Mouse (Mus musculus): Measurements from ENCODE around the gene Ecel1.

The Ecel1 gene

DNA sequence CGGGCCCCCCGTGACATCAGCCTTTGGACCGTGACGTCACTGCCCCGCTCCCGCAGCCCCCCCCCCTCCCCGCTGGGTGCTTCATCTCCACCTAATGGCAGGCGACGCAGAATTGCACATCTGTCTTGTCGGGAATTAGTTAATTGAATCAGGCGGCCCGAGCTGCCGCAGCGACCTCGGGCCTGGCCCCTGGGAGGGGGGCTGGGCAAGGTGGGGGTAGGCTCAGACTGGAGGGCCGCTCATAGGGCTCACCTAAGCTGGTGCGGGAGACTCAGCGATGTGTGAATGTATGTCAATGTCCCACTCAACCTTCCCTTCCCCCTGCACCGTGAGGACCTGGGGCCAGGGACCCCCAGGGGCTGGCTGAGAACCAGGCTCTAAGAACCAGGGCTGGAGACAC lies 14.1 kb upstream of the Ecel1 start:
- DNase-seq (ENCODE audit: low spot score), result no peak

DNA sequence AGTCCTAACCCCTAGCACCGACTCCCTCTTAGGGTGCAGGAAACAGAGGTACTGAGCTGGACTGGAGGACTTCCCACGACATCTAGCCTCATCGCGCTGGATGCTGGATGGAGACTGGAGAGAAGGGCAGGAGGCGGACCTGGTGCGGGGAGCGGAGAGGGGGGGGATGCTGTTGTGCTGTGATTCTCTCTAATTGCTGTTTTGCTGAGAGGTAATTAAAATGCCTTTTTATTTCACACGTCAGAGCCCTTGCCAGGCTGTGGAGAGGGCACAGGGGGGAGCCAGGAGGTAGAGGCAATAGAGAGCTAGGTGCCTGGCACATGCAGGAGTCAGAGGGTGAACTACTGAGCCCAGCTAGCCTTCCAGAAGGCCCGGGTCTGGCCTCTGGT lies 8.5 kb upstream of the Ecel1 start:
- DNase-seq (ENCODE audit: low spot score), result no peak

DNA sequence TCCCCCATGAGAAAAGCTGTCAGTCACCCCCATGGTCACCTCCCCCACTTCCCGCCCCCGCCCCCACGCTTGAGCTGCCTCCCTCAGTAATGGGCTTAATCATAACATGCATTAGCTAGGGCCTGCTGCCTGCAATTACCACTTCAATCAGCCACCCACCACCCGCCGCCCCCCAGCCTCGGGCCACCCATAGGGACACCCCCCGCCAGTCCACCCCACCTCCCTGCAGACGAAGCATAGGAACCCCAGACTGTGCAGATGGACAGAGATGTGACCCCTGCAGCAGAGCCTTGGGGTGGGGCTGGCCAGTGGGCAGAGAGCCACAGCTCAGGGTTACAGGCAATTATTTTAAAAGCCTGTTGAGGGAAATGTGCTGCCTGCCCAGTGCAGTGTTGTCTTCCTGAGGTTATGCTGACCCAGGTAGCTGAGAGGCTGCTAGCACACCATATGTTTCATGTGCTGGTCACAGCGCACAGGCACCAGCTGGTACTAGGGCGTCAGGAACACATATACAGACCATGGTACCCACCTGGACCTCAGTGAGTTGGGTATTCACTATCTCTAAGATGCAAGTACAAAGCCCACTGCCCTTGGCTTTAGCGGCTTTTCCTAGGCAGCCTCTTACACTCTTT lies 8.0 kb upstream of the Ecel1 start:
- no peak for DNase-seq (ENCODE audit: low spot score)

DNA sequence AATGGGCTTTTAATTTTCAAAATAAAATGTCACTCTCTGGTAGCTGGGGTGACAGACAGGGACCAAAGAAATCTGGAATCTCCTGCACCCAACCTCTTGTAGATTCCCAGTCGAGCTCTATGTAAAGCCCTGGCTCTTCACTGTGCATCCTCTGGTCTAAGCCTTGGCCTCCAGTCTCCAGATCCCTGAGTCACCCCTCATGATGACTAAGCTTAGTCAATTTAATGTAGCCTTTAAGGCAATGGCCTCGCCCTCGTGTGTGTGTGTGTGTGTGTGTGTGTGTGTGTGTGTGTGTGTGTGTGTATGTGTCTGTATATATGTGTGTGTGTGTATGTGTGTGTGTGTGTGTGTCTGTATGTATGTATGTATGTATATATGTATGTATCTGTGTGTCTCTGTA lies 3.1 kb upstream of the Ecel1 start:
- DNase-seq (ENCODE audit: low spot score), result no peak

DNA sequence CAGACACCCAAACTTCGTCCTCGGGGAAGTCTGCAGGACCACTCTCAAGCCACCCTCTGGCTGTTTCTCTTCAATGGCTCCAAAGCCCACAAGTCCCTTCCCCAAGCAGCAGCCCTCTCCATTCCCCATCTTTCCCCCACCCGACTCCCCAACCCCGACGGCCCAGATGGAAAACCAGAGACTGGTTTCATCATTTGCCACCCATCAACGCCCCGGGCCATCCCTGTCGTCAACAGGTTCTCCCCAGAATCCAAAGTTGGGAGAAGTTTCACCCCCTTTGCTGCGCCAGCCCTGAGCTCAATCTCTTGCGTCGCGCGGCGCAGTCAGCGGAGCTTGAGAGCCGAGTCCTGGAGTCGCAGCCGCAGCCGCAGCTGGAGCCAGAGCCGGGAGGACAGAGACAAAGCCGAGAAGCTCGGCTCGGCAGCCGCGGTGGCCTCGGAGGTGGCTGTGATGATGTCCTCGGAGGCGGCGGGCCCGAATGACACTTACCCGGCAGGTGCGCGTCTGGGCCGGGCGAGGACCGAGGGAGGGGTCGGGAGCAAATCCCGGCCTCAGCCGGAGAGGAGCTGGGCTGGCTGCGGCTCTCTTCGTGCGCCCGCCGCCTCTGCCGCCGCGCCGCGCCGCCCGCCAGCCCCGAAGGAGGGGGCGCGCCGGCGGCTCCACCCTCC lies 656 bp downstream of the Ecel1 start:
- no peak for DNase-seq (ENCODE audit: low spot score)

GRCm38 (mm10) chr1:87154501-87155120 lies 1.7 kb downstream of the Ecel1 start:
- no peak for DNase-seq (ENCODE audit: low spot score)

- DNase-seq (ENCODE audit: low spot score), result no peak
Observed at GRCm38 (mm10) chr1:87153776-87154500, 2.4 kb downstream of the Ecel1 start.

- DNase-seq (ENCODE audit: low spot score), result no peak
Observed at GRCm38 (mm10) chr1:87151286-87151685, 5.0 kb downstream of the Ecel1 start.

GRCm38 (mm10) chr1:87149422-87149821 lies 6.9 kb downstream of the Ecel1 start:
- no peak for DNase-seq (ENCODE audit: low spot score)

DNA sequence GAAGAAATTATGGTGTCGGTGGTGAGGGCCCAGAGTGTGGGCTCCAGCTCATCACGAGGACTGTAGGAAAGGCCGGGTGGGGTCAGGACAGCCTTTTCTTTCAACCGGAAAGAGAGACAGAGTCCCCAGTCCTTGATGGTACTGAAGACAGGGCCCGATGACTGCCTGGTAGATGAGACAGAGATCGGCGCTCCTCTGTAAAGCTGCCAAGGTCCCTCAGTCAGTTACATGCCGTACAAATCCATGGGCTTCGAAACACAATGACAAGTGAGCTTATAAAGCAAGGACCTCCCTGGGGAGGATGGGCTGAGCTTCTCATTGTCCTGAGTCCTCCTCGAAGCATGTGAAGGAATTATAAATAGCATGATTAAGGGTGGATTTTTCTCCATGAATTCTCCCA lies 13.2 kb downstream of the Ecel1 start:
- no peak for DNase-seq (ENCODE audit: low spot score)

- peak; percentile 39 for DNase-seq (ENCODE audit: low spot score)
Observed at GRCm38 (mm10) chr1:87142456-87142855, 13.9 kb downstream of the Ecel1 start.

- DNase-seq (ENCODE audit: low spot score), result no peak
Observed at GRCm38 (mm10) chr1:87141550-87141949, 14.8 kb downstream of the Ecel1 start.

DNA sequence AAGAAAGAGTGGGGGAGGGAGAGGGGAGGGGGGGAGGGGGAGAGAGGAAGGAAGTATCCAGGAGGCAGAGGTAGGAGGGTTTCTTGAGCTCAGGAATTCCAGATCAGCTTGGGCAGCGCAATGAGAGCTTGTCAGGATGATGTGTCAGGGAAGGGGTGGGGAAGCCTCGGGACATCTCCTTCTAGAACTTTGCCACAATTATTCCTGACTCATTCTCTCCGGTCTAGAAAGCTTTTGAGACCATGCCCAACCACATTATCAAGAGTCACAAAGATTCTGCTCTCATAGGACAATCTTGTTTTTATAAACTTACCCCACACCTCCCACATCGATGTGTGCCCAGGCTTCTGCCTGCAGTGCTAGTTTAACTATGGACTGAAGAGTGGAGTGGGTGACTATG lies 24.5 kb downstream of the Ecel1 start:
- DNase-seq (ENCODE audit: low spot score), result no peak

DNA sequence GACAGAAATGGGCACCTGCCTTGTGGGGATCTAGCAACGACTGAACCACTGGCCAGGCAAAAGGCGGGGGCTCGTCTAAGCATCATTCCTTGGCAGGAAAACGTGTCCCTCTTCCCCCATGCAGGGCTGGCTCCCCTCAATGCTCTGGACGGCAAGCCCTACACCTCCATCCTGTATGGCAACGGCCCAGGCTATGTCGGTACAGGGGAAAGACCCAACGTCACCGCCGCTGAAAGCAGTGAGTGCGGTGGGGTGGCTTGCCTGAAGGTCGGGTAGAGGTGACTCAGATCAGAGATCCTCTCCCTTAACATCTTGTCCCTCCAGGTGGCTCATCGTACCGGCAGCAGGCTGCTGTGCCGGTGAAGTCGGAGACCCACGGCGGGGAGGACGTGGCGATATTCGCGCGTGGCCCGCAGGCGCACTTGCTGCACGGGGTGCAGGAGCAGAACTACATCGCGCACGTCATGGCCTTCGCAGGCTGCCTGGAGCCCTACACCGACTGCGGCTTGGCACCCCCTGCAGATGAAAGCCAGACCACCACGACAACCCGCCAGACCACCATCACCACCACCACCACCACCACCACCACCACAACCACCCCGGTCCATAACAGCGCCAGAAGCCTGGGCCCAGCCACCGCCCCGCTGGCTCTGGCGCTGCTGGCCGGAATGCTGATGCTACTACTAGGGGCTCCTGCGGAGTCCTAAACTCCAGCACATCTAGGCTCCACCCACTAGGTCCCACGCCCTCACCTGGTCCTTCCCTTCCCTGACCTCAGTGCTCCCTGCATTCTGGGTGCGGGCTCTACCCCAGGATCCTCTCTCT lies 28.9 kb downstream of the Ecel1 start:
- DNase-seq (ENCODE audit: low spot score), result no peak

- DNase-seq (ENCODE audit: low spot score), result no peak
Observed at GRCm38 (mm10) chr1:87124673-87125072, 31.6 kb downstream of the Ecel1 start, which contains the start of gene Akp3. Akp3 (plus strand) TSS chr1:87124973.

DNA sequence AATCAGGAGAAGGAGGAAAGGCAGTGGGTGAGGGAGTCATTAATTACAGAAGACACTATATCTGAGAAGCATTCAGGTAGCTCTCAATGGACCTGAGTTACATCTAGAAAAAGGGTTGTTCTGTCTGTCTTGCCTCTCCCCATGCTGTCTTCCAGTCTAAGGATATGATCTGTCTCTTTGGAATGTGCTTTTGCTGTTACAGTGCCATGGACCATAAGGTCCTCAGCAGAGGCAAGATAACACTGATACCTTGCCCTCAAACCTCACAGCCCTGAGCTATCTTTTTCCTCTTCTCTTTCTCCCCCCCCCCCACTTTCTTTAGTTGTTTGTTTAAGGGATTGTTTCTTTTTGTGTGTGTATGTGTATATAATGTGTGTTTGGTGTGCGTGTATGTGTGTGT lies 41.5 kb downstream of the Ecel1 start:
- DNase-seq (ENCODE audit: low spot score), result no peak

DNA sequence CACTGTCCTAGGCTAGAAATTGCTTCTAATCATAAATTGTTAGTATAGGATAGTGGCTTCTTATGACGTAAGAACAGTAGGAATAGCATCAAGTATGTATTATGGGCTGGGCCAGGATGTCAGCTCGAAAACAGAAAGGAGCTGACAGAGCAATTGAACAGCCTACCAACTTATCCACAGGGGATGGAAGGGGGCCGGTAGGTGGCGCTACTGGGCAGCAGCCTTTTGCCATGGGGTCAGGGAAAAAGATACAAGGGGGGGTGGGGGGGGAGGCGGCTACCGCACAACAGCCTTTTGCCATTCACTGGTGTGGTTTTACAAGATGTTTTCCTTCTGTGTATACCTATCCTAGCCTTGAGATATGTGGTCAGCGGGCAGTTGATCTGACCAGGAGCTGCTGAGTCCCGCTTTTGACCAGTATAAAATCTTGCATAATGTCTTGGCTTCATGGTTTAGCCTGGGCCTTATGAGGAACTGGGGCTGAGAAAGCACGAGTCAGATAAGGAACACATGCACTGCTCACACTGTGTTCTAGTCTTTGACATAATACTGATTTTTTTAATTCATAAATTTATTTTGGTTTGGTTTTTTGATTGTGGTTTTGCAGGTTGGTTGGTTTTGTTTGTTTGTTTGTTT lies 44.5 kb downstream of the Ecel1 start:
- peak; percentile 81 for DNase-seq (ENCODE audit: low spot score)

DNA sequence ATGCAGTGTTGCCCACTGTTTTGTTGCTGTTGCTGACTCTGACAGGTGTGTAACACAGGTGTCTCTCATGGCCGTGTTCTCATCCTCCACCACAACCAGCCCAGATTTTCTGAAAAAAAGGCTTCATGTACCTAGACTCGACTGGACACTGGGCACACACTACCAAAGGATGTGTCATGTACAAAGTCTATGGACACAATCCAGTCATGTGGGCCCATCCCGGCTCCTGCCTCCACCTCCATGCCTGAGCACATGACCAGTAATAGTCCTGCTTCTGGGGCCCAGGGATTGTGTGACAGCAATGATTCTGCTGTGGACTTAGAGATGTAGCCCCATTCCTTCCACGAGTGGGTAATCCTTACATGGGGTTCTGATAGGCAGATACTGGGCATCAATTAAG lies 47.8 kb downstream of the Ecel1 start:
- no peak for DNase-seq (ENCODE audit: low spot score)

GRCm38 (mm10) chr1:87106536-87106935 lies 49.8 kb downstream of the Ecel1 start:
- DNase-seq (ENCODE audit: low spot score), result no peak

DNA sequence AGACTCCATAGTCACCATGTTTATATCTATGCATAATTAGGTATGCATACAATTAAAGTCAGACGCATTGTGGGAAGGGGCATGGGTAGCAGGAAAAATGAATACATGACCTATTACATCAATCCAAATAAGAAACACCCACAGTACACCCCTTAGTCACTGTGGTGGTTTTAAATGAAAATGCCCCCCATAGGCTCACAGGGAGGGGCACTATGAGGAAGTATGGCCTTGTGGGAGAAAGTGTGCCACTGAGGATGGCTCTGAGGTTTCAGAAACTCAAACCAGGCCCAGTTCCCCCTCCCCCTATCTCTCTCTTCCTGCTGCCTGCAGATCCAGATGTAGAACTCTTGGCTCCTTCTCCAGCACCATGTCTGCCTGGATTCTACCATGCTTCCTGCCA lies 52.4 kb downstream of the Ecel1 start:
- no peak for DNase-seq (ENCODE audit: low spot score)

- DNase-seq (ENCODE audit: low spot score), result no peak
Observed at GRCm38 (mm10) chr1:87102114-87102513, 54.2 kb downstream of the Ecel1 start.

DNA sequence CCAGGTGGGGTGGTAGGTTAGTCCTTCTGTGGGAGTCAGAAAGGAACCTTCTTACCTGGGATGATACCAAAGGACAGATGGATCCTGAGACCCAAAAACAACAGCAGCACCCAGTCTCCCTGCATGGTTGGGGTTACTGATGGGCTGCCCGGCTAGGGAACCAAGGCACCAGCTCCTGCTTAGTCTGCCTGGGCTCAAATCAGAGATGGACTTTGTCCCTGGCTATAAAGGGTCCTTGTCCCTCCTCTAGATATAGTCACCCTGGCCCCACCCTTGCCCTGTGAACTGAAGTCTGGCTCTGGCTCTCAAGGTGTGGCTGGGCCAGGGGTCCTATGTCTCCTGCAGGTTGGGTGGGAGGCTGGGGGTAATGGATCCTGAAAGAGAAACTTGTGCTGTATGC lies 54.9 kb downstream of the Ecel1 start, which contains the start of gene Alpi:
TSS of gene Alpi (minus strand) at position 196 of the 400 bp plus-strand sequence.
- DNase-seq (ENCODE audit: low spot score), result no peak
